Mouse (Mus musculus): ENCODE measurements at regions not wholly inside any gene's neighbourhood (a gene's known extent, or its start where the extent isn't known, plus 50 kb on each side); places are given as distances from the start of the nearest gene placed in this dataset.

- TF ChIP-seq POLR2A (IDR thresholded peaks at IDR 0.05; ENCODE audit: low read depth, low read length) (no peak), CTCF (conservative IDR thresholded peaks at IDR 0.05; ENCODE audit: insufficient read depth, insufficient read length, low read depth, low read length) (no peak)
These were observed 332.2 kb downstream of the Galc start for GRCm38 (mm10) chr12:97927036-97927435.
